Mouse (Mus musculus) CH12.LX (cell line): ENCODE results near the gene Pdcd1lg2. TPM values are rescaled to one million over a fixed set of nuclear protein-coding genes. Genes with fewer than 3 reads are reported as not detected.

Source experiments
- DNase-seq: peaks from one replicate; pipeline ENCODE4 v3.0.0-alpha.2; 2013; ENCODE audit errors: extremely low read depth
- H3K27ac ChIP-seq: 2 replicates; pipeline ENCODE4 v1.5.1; 2012; ENCODE audit warnings: low read depth, mild to moderate bottlenecking, control low read depth, moderate library complexity; ENCODE audit not compliant: insufficient read depth
- H3K27me3 ChIP-seq: replicated peaks from 2 replicates; pipeline ENCODE3; 2012; ENCODE audit warnings: inconsistent platforms
- H3K36me3 ChIP-seq, 2 experiments: replicated peaks in 1 of 2; 2 replicates each; pipeline versions ENCODE3 to v1.6.1; 2012; ENCODE audit warnings: inconsistent platforms in 1 of 2, low read length in 1 of 2, mild to moderate bottlenecking in 1 of 2, mixed read lengths in 1 of 2, moderate library complexity in 1 of 2; ENCODE audit not compliant: control insufficient read depth in 1 of 2, insufficient read depth in 1 of 2
- H3K4me1 ChIP-seq, 2 experiments: 2 replicates each; pipeline ENCODE4 v1.6.1; 2012; ENCODE audit warnings: inconsistent platforms in 1 of 2, moderate library complexity in 1 of 2; ENCODE audit not compliant: insufficient read depth in 2 of 2, control insufficient read depth in 1 of 2
- H3K4me2 ChIP-seq: 2 replicates; pipeline ENCODE4 v1.6.1; 2012; ENCODE audit warnings: low read depth, mild to moderate bottlenecking, control low read depth; ENCODE audit not compliant: poor library complexity, insufficient read depth, severe bottlenecking
- H3K4me3 ChIP-seq, 3 experiments: fragments of 150-350 bp in 1 of 3; sonication (generic) in 1 of 3; replicated peaks in 1 of 3; 2 replicates each; pipeline versions ENCODE3 to v1.5.1; 2011 to 2012; ENCODE audit warnings: low read depth in 2 of 3, low read length in 2 of 3, mild to moderate bottlenecking in 2 of 3, moderate library complexity in 2 of 3, control low read depth in 1 of 3, improper control_type of control experiment in 1 of 3, inconsistent platforms in 1 of 3, mixed read lengths in 1 of 3; ENCODE audit not compliant: poor library complexity in 1 of 3
- H3K79me2 ChIP-seq: replicated peaks from 2 replicates; pipeline ENCODE4 v1.6.1; 2012; ENCODE audit warnings: mild to moderate bottlenecking, moderate library complexity; ENCODE audit not compliant: control insufficient read depth, poor library complexity, insufficient read depth, severe bottlenecking; ENCODE audit errors: extremely low read depth
- H3K9ac ChIP-seq: 2 replicates; pipeline ENCODE4 v1.6.1; 2012; ENCODE audit warnings: low read depth, mild to moderate bottlenecking, control low read depth, moderate library complexity; ENCODE audit not compliant: insufficient read depth
- H3K9me3 ChIP-seq: replicated peaks from 2 replicates; pipeline ENCODE3; 2012; ENCODE audit warnings: low read length, inconsistent platforms, mixed read lengths
- BHLHE40 ChIP-seq: IDR thresholded peaks from 2 replicates; pipeline ENCODE4 v1.6.1; 2011; ENCODE audit warnings: mild to moderate bottlenecking, low read depth, low read length, improper control_type of control experiment
- CHD1 ChIP-seq: IDR thresholded peaks from 2 replicates; pipeline ENCODE4 v1.6.1; 2012; ENCODE audit warnings: low read depth, low read length, improper control_type of control experiment, inconsistent platforms
- CHD2 ChIP-seq: IDR thresholded peaks from 2 replicates; pipeline ENCODE4 v1.6.1; 2011; ENCODE audit warnings: low read length, improper control_type of control experiment
- ELF1 ChIP-seq: IDR thresholded peaks from 2 replicates; pipeline ENCODE4 v1.6.1; 2014; ENCODE audit warnings: low read depth, mild to moderate bottlenecking, inconsistent platforms, low read length, improper control_type of control experiment
- ETS1 ChIP-seq: conservative IDR thresholded peaks from 2 replicates; pipeline ENCODE4 v1.6.1; 2012; ENCODE audit warnings: low read depth, mild to moderate bottlenecking, inconsistent platforms, low read length, improper control_type of control experiment, moderate library complexity
- GABPA ChIP-seq: IDR thresholded peaks from 2 replicates; pipeline ENCODE4 v1.6.1; 2012; ENCODE audit warnings: low read depth, low read length, improper control_type of control experiment, inconsistent platforms; ENCODE audit not compliant: insufficient replicate concordance
- HCFC1 ChIP-seq: IDR thresholded peaks from 2 replicates; pipeline ENCODE4 v1.6.1; 2012; ENCODE audit warnings: low read depth, mild to moderate bottlenecking, inconsistent platforms, low read length, improper control_type of control experiment
- IRF4 ChIP-seq: IDR thresholded peaks from 2 replicates; pipeline ENCODE4 v1.6.1; 2014; ENCODE audit warnings: low read depth, mild to moderate bottlenecking, inconsistent platforms, low read length, improper control_type of control experiment
- JUN ChIP-seq: IDR thresholded peaks from 2 replicates; pipeline ENCODE4 v1.6.1; 2011; ENCODE audit warnings: low read depth, mild to moderate bottlenecking, low read length, improper control_type of control experiment, moderate library complexity; ENCODE audit not compliant: insufficient read depth
- KAT2A ChIP-seq: IDR thresholded peaks from 2 replicates; pipeline ENCODE4 v1.6.1; 2012; ENCODE audit warnings: low read length, improper control_type of control experiment, inconsistent platforms; ENCODE audit not compliant: insufficient replicate concordance
- MAX ChIP-seq: IDR thresholded peaks from 2 replicates; pipeline ENCODE4 v1.6.1; 2011; ENCODE audit warnings: low read length, improper control_type of control experiment
- MYC ChIP-seq: IDR thresholded peaks from 2 replicates; pipeline ENCODE4 v1.6.1; 2011; ENCODE audit warnings: low read depth, mild to moderate bottlenecking, improper control_type of control experiment, low read length
- NELFE ChIP-seq: IDR thresholded peaks from 2 replicates; pipeline ENCODE4 v1.6.1; 2011; ENCODE audit warnings: low read depth, low read length, improper control_type of control experiment
- NRF1 ChIP-seq: IDR thresholded peaks from 2 replicates; pipeline ENCODE4 v1.6.1; 2014; ENCODE audit warnings: low read depth, mild to moderate bottlenecking, inconsistent platforms, low read length, improper control_type of control experiment, moderate library complexity
- PAX5 ChIP-seq: IDR thresholded peaks from 2 replicates; pipeline ENCODE4 v1.6.1; 2012; ENCODE audit warnings: low read length, inconsistent platforms, mixed read lengths
- POLR2A ChIP-seq: IDR thresholded peaks from 2 replicates; pipeline ENCODE4 v1.6.1; 2011; ENCODE audit warnings: low read depth, mild to moderate bottlenecking, improper control_type of control experiment, low read length
- POLR2AphosphoS2 ChIP-seq: IDR thresholded peaks from 2 replicates; pipeline ENCODE4 v1.6.1; 2011; ENCODE audit warnings: low read depth, low read length, improper control_type of control experiment
- RAD21 ChIP-seq: IDR thresholded peaks from 2 replicates; pipeline ENCODE4 v1.6.1; 2011; ENCODE audit warnings: low read depth, mild to moderate bottlenecking, low read length, improper control_type of control experiment, moderate library complexity
- RCOR1 ChIP-seq: conservative IDR thresholded peaks from 2 replicates; pipeline ENCODE4 v1.6.1; 2012; ENCODE audit warnings: low read depth, mild to moderate bottlenecking, inconsistent platforms, low read length, improper control_type of control experiment
- TBP ChIP-seq: conservative IDR thresholded peaks from 2 replicates; pipeline ENCODE4 v1.6.1; 2011; ENCODE audit warnings: low read depth, low read length, improper control_type of control experiment
- TCF12 ChIP-seq: IDR thresholded peaks from 2 replicates; pipeline ENCODE4 v1.6.1; 2014; ENCODE audit warnings: low read depth, mild to moderate bottlenecking, inconsistent platforms, low read length, improper control_type of control experiment
- UBTF ChIP-seq: IDR thresholded peaks from 2 replicates; pipeline ENCODE4 v1.6.1; 2012; ENCODE audit warnings: low read depth, mild to moderate bottlenecking, inconsistent platforms, low read length, improper control_type of control experiment, moderate library complexity
- USF2 ChIP-seq: conservative IDR thresholded peaks from 2 replicates; pipeline ENCODE4 v1.6.1; 2011; ENCODE audit warnings: low read depth, low read length, improper control_type of control experiment
- ZC3H11A ChIP-seq: IDR thresholded peaks from 2 replicates; pipeline ENCODE4 v1.6.1; 2012; ENCODE audit warnings: low read depth, mild to moderate bottlenecking, inconsistent platforms, low read length, improper control_type of control experiment
- dilution Hi-C: fragments of 300-500 bp; cut with MboI; formaldehyde crosslinking; loops from 2 replicates; pipeline ENCODE4 v1.14.3; 2020; ENCODE audit warnings: low sequenced_read_pairs; ENCODE audit not compliant: extremely low pct_unique_long_range_greater_than_20kb, extremely low pct_ligation_motif_present
- in situ Hi-C: fragments of 300-500 bp; cut with MboI; formaldehyde crosslinking; loops from 3 replicates; pipeline ENCODE4 v1.14.3; 2019; ENCODE audit warnings: low sequenced_read_pairs, low pct_ligation_motif_present, low pct_unique_long_range_greater_than_20kb, mixed read lengths
- polyA plus RNA-seq: library from polyadenylated mRNA; unstranded; fragments of >175 nt; gene quantifications from 2 replicates; pipeline ENCODE4 v1.2.1, GENCODE M21; 2012; ENCODE audit warnings: low read depth; ENCODE audit not compliant: insufficient read length
- total RNA-seq, 2 experiments: library from RNA; depleted of rRNA; stranded (reverse); fragments of 300-350 nt in 1 of 2; fragments of >200 nt in 1 of 2; gene quantifications; 2 replicates each; pipeline ENCODE4 v1.2.3; 2012 to 2014

The Pdcd1lg2 gene
- total and polyA plus RNA-seq, 3 experiments = 1.4 to 5.5 (median 1.7) TPM

DNA sequence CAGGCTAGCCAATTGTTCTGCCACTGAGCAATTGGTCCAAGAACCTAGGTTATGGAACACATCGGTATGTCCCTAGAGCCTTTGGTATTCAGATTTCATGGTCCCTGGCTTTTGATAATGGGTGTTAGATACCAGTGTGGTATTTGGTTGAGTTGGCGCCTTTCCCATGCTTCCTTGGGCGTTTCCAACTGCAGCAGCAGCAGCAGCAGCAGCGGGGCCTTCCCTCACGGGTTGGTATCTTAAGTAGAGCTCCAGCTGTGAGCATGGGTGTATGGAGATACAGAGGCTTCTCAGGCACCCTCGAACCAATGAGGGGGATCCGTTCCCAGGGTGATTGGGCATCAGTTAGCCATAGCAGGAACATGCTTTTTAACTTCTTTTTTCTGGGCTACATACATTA lies 97.5 kb downstream of the Pdcd1lg2 start:
- no peak for DNase-seq
- Histone ChIP-seq H3K4me2 (no peak overlapping the region), H3K9me3 (no peaks in the 10 kb centered on the region), H3K79me2 (no peaks in the 10 kb centered on the region), H3K4me3 (no peak overlapping the region), H3K9ac (no peak overlapping the region), H3K27me3 (no peaks in the 10 kb centered on the region), H3K27ac (no peak overlapping the region), H3K36me3 (peaks cover 0 to 12% of the 10 kb centered on the region in 2 experiments), H3K4me1 (peaks cover 3 to 24% of the 10 kb centered on the region in 2 experiments; a peak in 3 of 4 replicates)
- dilution Hi-C loops (no loop called here), in situ Hi-C loops (loop anchor here (25.0 kb wide), 1 partner anchor 446 kb away; no protein-coding TSS in a partner anchor)
- TF ChIP-seq NELFE = no peak
- TF ChIP-seq IRF4 = no peak
- TF ChIP-seq UBTF = no peak
- TF ChIP-seq KAT2A = no peak
- TF ChIP-seq USF2 = no peak
- TF ChIP-seq HCFC1 = no peak
- no peak for TF ChIP-seq TBP
- TF ChIP-seq ETS1 = no peak
- TF ChIP-seq RAD21 = no peak
- TF ChIP-seq POLR2AphosphoS2 = no peak
- TF ChIP-seq NRF1 = no peak
- no peak for TF ChIP-seq GABPA
- no peak for TF ChIP-seq ELF1
- TF ChIP-seq CHD1 = no peak
- TF ChIP-seq TCF12 = no peak
- no peak for TF ChIP-seq JUN
- no peak for TF ChIP-seq RCOR1
- TF ChIP-seq ZC3H11A = no peak
- TF ChIP-seq CHD2 = no peak

- in situ Hi-C loops = loop anchor here (10.0 to 25.0 kb wide), 2 partner anchors 448 to 525 kb away; no protein-coding TSS in a partner anchor
- dilution Hi-C loops = no loop called here
- no peak overlapping the region for H3K27ac ChIP-seq
- no peaks in the 10 kb centered on the region for H3K27me3 ChIP-seq
- H3K36me3 ChIP-seq = peaks cover 3 to 20% of the 10 kb centered on the region in 2 experiments
- no peak overlapping the region for H3K4me3 ChIP-seq
- no peaks in the 10 kb centered on the region for H3K79me2 ChIP-seq
- H3K4me1 ChIP-seq = peaks cover 3 to 30% of the 10 kb centered on the region in 2 experiments; a peak in 3 of 4 replicates
- no peak overlapping the region for H3K9ac ChIP-seq
- H3K9me3 ChIP-seq = peaks cover 7% of the 10 kb centered on the region
- TF ChIP-seq USF2 (no peak), BHLHE40 (no peak), MAX (no peak), MYC (no peak), PAX5 (no peak), IRF4 (no peak), POLR2A (no peak), TBP (no peak)
- DNase-seq = no peak
- no peak overlapping the region for H3K4me2 ChIP-seq
These were observed 99.1 kb downstream of the Pdcd1lg2 start for GRCm38 (mm10) chr19:29509857-29510256.
